Mouse (Mus musculus): Measurements from ENCODE around the gene Dgcr2.

- TF ChIP-seq E2F4 (IDR thresholded peaks at IDR 0.05; ENCODE audit: insufficient read depth): no peak
- no peak for TF ChIP-seq POLR2A (IDR thresholded peaks at IDR 0.05; ENCODE audit: insufficient read length, low read depth)
- TF ChIP-seq POLR2AphosphoS2 (IDR thresholded peaks at IDR 0.05; ENCODE audit: insufficient read length, low read depth): no peak
- TF ChIP-seq MAX (IDR thresholded peaks at IDR 0.05; ENCODE audit: low read depth): no peak
- no peak for TF ChIP-seq TCF12 (IDR thresholded peaks at IDR 0.05; ENCODE audit: insufficient read depth, poor library complexity, severe bottlenecking)
- TF ChIP-seq MYOD1 (IDR thresholded peaks at IDR 0.05; ENCODE audit: control insufficient read depth in 1 of 3, insufficient read length in 2 of 3, low read depth in 2 of 3): no peak
- TF ChIP-seq CEBPB (IDR thresholded peaks at IDR 0.05; ENCODE audit: insufficient read depth, poor library complexity, severe bottlenecking): no peak
- TF ChIP-seq MYOG (IDR thresholded peaks at IDR 0.05; ENCODE audit: control insufficient read depth in 1 of 3, insufficient read depth in 1 of 3, insufficient read length in 2 of 3, low read depth in 2 of 3): no peak
Observed at GRCm38 (mm10) chr16:17812120-17812519, 86.2 kb downstream of the Dgcr2 start.
